Mouse (Mus musculus) thymus, postnatal 25 days (tissue): ENCODE results near the gene Desi2.
A peak's percentile ranks its signal among the peaks of the same experiment; 100 is the strongest.
"Not testable (repeated sequence)": the region's sequence is repeated elsewhere in the genome, so short reads cannot be mapped to it uniquely, and the experiment has no call there.

ENCODE experiments used
- DNase-seq: peaks from one replicate; pipeline ENCODE4 v3.0.0; 2022

Desi2 gene

GRCm38 (mm10) chr1:178187216-178187791, at the start of gene Desi2:
TSS of gene Desi2 (plus strand) at chr1:178187417.
- DNase-seq, result peak; percentile 96

GRCm38 (mm10) chr1:178146513-178146912, 40.7 kb upstream of the Desi2 start:
- peak; percentile 37 for DNase-seq

GRCm38 (mm10) chr1:178146915-178147314, 40.3 kb upstream of the Desi2 start:
- DNase-seq, result not testable (repeated sequence)

- DNase-seq, result no peak
These were observed 5.0 kb upstream of the Desi2 start for GRCm38 (mm10) chr1:178182251-178182650.

GRCm38 (mm10) chr1:178185591-178185990, 1.6 kb upstream of the Desi2 start:
- DNase-seq, result no peak

GRCm38 (mm10) chr1:178187810-178188209, 593 bp downstream of the Desi2 start:
- DNase-seq, result peak; percentile 88

GRCm38 (mm10) chr1:178188386-178188785, 1.2 kb downstream of the Desi2 start:
- peak; percentile 19 for DNase-seq

GRCm38 (mm10) chr1:178205701-178206325, 18.6 kb downstream of the Desi2 start:
- no peak for DNase-seq

- not testable (repeated sequence) for DNase-seq
These were observed 20.6 kb downstream of the Desi2 start for GRCm38 (mm10) chr1:178207856-178208255.

GRCm38 (mm10) chr1:178209966-178210365, 22.7 kb downstream of the Desi2 start:
- no peak for DNase-seq

GRCm38 (mm10) chr1:178217157-178217556, 29.9 kb downstream of the Desi2 start:
- no peak for DNase-seq

- DNase-seq, result no peak
These were observed 31.1 kb downstream of the Desi2 start for GRCm38 (mm10) chr1:178218305-178218704.

- DNase-seq, result no peak
These were observed 32.2 kb downstream of the Desi2 start for GRCm38 (mm10) chr1:178219166-178220077.

GRCm38 (mm10) chr1:178228888-178229287, 41.7 kb downstream of the Desi2 start:
- not testable (repeated sequence) for DNase-seq

GRCm38 (mm10) chr1:178234109-178234508, 46.9 kb downstream of the Desi2 start:
- no peak for DNase-seq

- no peak for DNase-seq
These were observed 48.8 kb downstream of the Desi2 start for GRCm38 (mm10) chr1:178235919-178236466.

- DNase-seq, result no peak
These were observed 51.5 kb downstream of the Desi2 start for GRCm38 (mm10) chr1:178238676-178239075.

- DNase-seq, result peak; percentile 32
These were observed 54.8 kb downstream of the Desi2 start for GRCm38 (mm10) chr1:178241884-178242508.

- no peak for DNase-seq
These were observed 61.0 kb downstream of the Desi2 start for GRCm38 (mm10) chr1:178248107-178248820.

- DNase-seq, result no peak
These were observed 67.4 kb downstream of the Desi2 start for GRCm38 (mm10) chr1:178254598-178254997.

GRCm38 (mm10) chr1:178256351-178256750, 69.1 kb downstream of the Desi2 start:
- no peak for DNase-seq

GRCm38 (mm10) chr1:178258821-178259220, 71.6 kb downstream of the Desi2 start:
- DNase-seq, result no peak
